Mouse (Mus musculus) cerebellum, postnatal 25 days (tissue): ENCODE data around the gene Lhx8.

Experiments
- DNase-seq, 2 experiments: peaks; one replicate each; pipeline ENCODE4 v3.0.0; 2021; ENCODE audit warnings: mixed read lengths in 2 of 2

The Lhx8 gene

DNA sequence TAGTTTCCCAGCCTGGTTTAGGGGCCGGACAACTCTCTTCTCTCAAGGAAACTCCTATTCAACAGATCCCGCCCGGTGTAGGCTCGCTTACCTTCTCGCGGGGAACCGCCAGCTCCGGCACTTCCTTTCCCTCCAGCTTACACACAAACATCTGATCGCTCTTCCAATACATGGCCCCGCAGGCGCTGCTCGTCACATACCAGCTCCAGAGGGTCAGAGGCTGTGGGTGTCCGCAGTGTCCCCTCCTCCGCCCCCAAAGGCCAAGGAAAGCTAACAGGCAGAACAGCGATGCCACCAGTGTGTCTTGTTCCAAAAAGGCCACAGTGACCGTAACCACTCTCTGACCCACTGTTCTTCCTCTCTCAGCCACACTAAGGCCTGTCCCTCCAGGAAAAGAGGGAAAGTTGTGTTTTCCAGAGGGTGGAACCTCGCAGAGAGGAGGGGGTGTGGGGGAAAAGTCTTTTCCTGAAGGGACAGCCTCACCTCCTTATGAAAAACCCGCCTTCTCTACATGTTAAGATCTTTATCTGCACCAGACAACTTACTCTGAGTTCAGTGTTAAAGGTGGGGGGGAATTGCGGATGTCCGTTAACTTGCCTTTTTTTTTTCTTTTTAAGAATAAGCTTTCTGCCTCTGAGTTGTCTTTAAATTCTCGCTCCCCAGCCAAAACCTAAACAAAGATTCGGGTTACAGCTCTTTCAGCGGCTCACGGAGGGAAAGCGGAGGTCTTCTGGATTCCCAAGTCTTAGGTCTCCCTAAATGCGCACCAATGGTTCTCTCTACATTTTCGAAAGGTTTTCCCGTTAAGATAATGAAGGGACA is at the start of gene Lhx8:
Gene Lhx8, minus strand, starts transcription at position 479 of the 822 bp plus-strand sequence.
- DNase-seq, result peak; percentile 12 to 44

DNA sequence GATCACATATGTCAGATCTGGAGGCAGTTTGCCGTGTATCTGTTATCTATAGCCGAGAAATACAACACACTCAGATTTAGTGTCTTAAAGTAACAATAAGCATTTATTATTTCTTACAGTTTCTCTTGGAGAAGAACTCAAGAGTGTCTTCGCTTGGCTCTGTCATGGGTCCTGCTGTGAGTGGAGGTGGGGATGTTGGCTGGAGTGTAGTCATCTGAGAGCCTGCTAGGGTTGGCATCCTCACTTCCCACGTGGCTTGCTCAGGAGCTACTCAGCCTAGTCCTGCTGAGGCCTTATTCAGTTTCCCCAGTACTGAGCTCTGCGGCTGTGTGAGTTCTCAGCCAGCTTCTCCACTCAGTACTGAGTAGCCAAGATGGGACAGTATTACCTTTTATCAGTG is 43.1 kb upstream of the Lhx8 start:
- DNase-seq, result peak in 1 of 2 experiments; percentile 9

DNA sequence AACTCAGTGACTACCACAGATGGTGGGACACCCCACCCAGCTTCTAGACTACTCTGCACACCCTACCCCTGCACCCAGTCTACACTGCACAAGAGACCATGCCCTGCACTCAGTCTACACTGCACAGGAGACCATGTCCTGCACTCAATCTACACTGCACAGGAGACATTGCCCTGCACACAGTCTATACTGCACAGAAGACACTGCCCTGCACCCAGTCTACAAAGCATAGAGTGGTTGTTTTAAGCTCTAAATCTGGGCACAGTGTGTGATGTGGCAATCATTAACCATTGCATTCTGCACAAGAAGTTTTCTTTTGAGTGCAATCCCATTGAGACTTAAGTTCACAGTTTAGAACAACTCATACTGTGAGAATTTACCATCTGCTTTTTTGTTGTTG is 42.2 kb upstream of the Lhx8 start:
- no peak for DNase-seq

DNA sequence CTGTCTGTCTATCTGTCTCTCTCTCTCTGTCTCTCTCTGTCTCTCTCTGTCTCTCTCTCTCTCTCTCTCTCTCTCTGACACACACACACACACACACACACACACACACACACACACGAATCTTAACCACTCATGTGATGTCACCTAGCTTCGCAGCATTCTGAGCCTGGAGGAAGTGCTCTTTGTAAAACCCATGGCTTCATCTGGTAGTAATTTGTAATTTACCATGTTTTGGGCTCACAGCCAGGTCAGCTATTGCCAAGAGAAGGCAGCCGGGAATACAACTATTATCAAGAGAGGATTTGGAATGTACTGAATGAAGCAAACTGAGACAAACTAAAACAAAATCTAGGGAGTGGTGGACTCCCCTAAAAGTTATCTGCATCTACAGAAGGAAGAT is 36.9 kb upstream of the Lhx8 start:
- no peak for DNase-seq

DNA sequence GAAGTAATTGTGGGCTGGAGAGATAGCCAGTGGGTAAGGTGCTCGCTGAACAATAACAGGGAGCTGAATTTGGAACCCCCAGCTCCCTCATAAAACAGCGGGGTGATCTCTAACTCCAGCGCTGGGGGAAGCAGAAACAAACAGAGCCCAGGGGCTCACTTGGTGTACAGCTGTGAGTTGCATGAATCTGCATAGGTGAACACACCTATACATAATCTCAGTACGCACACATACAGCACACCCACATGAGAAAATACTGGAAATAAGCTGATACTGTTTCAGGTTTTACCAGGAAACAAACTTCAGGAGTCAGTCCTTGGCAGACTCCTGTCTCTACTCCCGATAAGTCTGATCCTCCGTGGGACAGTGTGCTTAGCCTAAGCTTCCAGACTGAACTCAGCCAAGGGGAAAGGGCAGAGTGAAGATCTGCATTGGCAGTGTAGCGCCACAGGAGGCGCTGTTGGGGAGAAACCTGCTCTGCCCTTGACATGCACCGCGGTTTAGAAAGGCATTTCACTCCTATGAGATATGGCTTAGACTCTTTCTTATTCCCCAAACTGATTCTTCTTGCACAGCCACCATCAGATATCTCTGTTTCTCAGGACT is 34.2 kb upstream of the Lhx8 start:
- peak in 1 of 2 experiments; percentile 7 for DNase-seq

DNA sequence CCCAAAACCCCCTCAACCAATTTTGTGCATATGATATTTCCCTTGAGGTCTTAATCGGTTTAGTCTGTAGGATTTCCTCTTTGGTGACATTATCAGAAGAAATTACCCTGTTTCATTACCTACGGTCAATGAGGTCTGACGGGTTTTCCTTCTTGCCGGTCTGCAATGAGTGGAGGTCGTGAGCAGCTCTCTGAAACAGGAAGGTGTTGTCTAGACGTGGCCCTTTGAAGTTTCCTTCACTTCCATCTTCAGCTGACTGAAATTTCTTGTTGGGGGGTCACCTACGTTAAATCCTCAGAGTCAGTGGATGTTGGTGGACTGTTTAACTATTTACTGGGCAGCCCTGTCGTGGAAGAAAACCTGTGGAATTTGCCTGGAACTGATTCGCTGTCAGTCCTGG is 33.0 kb upstream of the Lhx8 start:
- no peak for DNase-seq

DNA sequence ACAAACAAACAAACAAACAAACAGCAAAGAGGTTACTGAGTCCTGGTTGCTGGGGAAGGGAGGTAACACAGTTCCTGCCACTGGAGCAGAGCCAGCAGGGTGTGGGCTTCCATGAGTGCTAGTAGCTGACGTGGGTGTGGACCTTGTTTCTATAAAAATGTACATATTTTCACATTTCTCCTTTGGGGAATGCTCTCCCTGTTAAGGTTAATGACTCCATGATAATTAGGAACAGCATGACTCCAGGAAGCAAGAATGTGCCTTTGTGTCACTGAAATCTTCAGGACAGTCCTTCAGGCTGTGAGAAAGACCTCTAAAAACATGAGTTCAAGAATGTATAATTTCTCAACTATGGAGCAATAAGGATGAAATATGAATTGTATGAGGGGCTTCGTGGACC is 28.8 kb upstream of the Lhx8 start:
- DNase-seq, result no peak

DNA sequence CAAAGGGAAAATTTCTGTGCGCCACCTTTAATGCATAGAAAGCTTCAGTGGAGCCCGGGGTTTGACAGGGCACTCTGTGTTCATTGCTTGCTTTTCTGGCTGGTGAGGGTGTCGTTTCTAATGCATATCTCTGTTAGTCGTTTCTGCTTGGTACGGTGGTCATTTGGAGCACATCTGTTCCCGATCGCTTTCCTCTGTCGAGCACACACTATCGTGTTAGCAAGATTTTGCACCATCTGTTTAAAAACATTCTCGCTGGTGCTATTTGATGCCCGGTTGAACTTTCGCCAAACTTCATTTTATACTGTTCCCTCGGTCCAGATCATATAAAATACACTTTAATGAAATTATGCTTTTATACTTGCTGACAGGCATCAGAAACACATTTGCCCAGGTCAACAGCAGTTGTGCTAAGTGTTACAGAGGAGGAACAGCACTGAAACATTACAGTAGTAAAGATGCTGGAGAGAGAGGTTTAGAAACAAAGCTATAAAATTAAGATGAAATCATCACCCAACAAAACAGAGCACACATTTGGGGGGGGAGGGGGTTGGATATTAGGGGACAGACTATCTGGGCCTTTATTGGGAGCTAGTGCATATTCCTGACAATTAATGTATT is 9.9 kb upstream of the Lhx8 start:
- DNase-seq, result no peak

DNA sequence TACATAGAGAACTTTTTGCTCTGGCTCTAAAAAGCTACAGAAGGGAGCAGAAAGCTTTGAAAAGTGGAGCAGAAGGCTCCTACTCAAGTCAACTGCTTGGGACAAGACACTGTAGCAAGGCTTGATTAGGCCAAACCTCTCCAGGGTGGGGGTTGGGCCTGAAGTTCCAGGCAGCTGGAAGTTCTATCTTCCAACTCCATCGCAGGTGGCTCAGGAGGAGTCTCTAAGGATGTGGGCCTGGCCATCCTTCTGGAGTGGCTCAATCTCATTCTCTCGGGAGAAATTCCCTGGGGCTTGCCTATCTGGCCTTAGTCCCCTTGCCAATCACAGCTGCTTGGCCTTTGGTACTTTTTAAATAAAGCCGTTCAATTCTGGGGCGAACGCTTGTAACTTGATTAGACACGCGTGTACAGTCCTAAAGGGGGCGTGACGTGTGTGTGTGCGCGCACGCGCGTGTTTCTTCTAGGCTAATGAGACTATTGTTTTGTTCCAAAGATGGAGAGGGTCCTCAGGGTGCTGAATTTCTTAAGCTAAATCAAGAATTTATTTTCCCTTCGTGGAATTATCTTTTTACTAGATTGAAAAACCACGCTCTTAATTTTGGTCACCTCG is 9.3 kb upstream of the Lhx8 start:
- no peak for DNase-seq

DNA sequence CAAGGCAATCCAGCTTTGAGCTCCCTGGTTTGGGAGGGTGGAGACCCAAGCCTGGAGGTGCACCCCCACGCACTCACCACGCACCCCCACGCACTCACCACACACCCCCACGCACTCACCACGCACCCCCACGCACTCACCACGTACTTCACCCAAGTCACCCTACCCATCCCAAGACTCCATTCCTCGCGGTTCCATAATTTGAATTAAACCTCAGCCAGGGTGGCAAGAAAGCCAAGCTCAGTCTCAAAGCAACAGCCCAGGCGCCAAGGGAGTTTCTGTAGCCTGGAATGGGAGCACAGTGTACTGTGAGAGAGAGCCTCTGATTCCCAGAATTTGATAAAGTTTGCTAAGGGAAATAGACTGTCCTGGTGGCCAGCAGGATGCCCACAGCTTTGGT is 4.3 kb upstream of the Lhx8 start:
- DNase-seq, result no peak

DNA sequence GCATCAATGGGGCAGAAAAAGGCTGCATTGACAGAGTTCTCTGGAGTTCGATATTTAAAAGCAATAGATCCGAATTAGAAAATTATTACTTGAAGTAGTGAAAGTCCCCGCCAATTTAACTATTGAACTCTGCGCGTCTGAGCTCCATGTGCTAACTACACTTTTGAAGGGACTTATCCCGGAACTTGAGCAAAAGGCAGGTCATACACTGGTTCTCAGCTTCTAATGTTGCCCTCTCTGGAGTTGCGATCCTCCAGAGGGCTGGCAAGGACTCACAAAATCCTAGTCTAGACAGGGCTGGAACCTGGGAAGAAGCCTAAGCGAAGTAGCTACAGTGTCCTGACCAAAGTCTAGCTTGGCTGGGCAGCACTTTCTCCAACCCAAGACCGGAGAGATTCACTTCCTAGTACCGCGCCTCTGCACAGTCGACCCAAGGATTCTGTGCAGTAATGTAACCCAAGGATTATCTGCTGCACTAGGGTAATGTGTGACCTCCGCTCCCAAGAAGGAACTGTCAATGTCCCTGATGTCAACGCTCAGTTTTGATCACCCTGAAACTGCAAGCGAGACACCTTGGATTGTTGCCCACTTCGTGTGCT is 3.0 kb upstream of the Lhx8 start:
- DNase-seq, result no peak

DNA sequence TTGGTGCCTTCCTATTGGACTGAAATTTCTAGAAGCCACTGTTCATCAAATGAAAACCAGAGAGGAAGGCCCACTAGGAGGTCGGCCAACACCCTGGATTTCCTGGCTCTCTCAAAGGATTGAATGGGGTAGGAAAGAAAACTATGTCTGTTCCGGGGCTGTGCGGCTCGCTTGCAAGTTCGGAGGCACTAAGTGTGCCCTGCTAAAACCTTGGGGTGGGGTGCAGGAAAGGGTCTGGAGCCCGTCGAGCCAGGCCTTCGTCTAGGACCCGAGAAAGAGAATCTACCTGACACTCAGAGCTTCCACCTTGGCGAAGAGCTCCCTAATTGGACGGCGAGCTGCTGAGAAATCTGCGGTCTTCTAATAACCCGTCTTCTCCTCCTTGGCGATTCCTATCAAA is 2.5 kb upstream of the Lhx8 start:
- DNase-seq, result no peak

DNA sequence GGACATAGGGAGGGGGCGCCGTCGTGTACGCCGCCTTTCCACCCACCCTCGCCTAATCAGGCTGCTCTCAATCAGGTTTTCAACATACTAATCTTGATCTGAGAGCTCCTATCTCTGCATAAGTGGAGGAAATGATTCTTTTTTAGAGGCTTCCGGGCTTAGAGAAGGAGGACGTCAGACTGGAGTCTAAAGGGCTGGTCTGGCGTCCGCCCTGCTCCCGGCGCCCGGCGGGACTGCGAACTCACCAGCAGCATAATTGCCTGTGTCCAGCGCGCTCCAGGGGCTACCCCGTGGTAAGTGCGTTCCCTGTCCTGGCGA is 1.7 kb upstream of the Lhx8 start:
- DNase-seq, result peak; percentile 21 to 27

DNA sequence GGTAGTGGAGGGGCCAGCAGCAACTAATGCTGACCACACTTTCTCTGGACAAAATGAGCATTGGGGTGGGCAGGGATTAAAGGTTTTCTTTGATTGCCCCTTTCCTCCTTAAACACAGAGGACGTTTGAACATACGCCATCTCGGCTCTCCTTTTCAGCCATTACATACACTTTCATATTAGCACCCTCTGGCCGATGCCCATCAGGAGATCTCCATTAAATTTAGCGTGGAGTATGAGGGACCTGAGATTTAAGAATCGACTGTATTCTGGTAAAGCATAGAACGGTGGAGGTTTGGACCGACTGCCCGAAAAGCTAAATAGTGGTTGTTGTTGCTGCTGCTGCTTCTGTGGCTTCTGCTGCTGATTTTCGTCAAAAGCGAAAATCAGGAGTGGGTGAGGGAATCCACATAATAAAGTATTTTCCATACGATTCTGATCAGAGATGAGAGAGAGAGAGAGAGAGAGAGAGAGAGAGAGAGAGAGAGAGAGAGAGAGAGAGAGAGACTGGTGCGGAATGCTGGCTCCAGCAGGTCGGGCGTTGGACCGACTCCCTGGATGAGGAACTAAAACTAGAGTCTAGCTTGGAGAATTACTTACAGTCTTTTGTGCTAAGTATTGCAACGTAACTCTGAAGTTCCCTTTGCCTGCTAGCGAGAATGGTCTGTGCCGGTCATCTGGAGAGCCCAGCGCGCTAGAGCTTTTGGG is 1.2 kb upstream of the Lhx8 start:
- DNase-seq, result peak in 1 of 2 experiments; percentile 34

DNA sequence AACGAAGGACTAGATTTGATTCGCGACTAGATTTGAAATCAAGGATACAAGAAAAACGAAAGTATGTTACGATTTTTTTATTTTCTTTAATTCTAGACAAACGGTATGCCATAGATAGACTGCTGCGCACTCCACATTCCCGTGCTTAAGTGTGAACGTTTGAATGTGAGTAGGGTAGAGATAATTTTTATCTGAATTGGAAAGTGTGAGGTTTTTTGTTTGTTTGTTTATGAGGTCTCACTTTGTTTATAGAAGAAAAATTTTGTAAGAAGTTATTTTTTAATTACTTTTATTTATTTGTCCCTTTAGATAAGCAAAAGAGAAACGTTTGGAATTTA is 513 bp upstream of the Lhx8 start:
- DNase-seq, result no peak

DNA sequence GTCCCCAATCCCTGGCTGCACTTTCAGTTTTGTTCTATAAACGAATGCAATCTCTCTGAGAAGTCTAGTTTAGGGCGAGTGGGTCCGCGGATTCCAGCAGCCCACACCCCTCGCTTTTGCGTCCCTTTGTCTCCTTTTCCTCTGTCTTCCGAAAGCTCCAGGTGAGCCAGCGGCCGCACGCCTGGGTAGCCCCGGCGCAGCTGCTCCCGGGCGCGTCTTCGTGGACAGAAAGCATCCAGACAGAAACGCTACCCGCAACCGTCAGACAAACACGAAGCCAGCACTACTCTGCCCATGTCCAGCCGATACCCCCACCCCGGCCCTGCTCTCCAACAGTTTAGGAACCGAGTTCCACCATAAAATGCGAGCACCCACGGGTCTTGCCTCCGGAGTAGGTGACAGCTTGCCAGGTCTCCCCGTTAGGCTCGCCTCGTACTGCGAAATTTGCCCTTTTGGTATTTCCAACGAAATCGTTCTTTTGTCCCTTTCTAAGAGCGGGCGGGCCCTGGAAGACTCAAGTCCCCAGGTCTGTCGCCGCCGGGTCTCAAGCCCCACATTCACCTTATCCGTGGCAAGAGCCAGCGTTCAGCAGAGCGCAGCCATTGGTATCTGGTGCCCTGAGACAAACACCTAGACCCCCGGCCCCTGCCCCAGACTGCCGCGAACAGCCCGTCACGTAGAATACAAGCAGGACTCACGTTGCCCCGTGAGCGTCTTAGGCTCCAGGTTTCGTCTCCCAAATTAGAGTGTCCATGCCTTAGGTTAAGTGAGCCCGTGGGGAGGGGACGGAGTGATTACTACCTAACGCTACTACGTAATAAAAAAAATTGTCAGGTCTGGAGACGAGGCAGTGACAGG is 907 bp downstream of the Lhx8 start:
- DNase-seq, result peak; percentile 19 to 51

DNA sequence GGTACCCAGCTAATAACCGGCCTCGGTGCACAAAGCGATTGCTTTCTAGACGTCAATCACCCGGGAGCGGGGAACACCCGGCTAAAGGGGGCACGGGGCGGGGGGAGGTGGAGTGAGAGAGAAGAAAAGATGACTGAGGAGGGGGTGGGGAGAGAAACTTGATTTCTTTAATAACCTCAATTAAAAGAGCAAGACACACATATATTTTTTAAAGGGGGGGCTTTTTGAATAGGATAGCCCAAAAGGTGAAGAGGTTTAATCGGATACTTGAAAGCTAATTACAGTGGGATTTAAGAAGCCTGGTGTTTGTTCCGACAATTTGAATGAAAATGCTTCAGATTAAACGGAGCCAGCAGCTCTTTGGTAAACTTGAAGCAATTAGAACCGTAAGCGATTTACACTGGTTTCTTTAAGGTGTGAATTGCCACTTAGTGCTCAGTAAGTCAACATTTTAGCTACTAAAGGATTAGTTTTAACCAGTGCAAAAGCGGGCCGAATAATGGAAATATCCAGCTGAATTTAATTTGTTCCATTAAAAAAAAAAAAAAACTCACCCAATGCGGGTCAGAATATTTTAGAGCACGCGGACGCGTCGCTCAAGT is 1.6 kb downstream of the Lhx8 start:
- no peak for DNase-seq

DNA sequence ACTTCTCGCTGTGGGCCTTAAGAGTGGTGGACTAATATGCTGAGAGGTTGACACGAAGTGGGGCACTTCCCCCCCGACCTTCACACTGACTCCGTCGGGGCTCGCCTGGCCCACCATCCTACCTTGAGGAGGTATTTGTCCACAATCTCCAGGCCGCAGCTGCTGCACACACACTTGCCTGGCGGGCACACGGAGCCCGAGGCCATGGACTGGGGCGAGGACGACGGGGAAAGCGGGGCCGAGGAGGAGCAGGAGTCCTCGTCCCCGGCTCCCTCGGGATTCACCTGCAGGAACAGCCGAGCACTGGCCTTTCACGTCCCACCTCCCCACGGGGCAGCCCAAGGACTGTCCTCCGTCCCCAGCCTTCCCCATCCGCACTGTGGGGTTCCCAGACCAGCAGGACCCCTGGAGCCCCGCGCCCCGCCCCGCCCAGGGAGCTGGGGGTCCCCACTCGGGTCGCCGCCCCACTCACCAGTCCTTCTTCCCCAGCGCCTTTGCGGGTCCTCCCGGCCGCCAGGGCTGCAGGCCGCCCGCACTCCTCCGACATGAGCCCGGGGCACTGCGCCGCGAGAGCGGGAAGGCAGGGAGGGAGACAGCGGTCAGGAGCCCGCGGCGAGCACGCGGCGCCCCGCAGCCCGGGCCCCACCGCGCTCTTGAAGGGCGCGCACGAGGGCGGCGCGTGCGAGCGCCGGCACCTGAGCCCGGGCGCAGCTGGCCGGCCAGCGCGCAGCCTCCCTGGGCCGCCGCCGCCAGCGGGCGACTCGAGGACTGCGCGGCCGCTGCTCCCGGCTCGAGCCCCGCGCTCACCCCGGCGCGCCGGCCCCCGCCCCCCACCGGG is 2.4 kb downstream of the Lhx8 start:
- peak; percentile 16 to 18 for DNase-seq

DNA sequence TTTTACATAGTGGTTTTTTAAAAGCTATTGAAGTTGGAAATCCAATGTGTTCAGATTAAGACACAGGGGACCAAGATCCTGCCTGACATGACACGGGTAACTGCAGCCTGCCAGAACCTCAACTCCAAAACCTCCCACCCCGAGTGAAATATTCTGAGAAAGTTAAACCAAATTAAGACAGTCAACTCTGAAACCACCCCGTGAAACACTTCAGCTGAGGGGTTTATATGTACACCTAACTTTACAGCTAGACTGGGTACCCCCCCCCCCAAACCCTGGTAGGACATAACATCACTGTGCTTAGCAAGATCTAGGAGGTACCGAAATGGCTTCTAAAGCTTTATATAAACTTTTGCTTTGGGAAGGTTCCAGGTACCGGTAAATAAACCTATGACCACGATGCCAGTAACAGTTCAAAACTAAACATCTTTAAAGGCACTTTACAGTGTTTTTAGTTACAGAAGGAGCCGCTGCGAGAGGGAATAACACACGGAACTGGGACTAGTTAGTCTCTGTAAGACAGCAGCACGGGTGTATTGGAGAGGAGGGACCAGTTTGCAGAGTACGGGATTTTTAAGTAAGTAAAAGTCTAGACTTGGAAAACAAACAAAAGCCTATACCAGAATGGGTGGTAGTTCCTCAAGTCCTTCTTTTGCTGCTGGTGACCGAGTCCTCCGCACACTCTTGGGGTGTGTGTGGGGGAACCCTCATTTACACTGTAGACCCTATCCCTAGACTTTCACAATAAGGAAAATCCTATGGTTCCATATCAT is 3.2 kb downstream of the Lhx8 start:
- no peak for DNase-seq
